19 mouse cellular contexts compared by ENCODE assay signal in genomic region chr13:28671543-28671942, GRCm38 (mm10).
DNase-seq lines count a peak whose midpoint lies in the region; ATAC-seq and TF ChIP-seq lines count a peak whose summit lies in the region.
"Had no signal": no experiment of that assay in that cellular context is flagged by ENCODE, and none has a peak within 500 bp of the region (broad histone marks: within the 10 kb centered on the region; RNA-seq: fewer than 3 reads in every experiment).

No protein-coding gene starts in this region.

- DNase-seq in gastrocnemius, adult 2 months: peak; percentile 31
- DNase-seq in gastrocnemius, postnatal 4 days (ENCODE audit: low spot score in 2 of 2): no peak
- peak; percentile 28 to 52 for DNase-seq in kidney, postnatal 4 days
- DNase-seq in urinary bladder, postnatal 10 days (ENCODE audit: low spot score): no peak
- DNase-seq in yolk sac, embryonic 10.5 days (ENCODE audit: low spot score): no peak
- no peak for DNase-seq in cerebellum, adult 18-20 months
- DNase-seq: adrenal gland, adult 8-10 months; cerebellum, postnatal 36 days; heart, postnatal 36 days; layer of hippocampus, postnatal 36 days; liver, embryonic 13.5 days; right cerebral cortex, postnatal 14 days; thymus, postnatal 4 days had no signal

- H3K9me3 ChIP-seq in embryonic facial prominence, embryonic 15.5 days (replicated peaks): no peaks in the 10 kb centered on the region
- no peaks in the 10 kb centered on the region for H3K9me3 ChIP-seq in kidney, embryonic 14.5 days (ENCODE audit: control insufficient read depth, low read length)
- H3K9me3 ChIP-seq: embryonic facial prominence, embryonic 12.5 days; heart, embryonic 13.5 days; liver, embryonic 13.5 days; midbrain, embryonic 15.5 days had no signal

- no peaks in the 10 kb centered on the region for H3K36me3 ChIP-seq in embryonic facial prominence, embryonic 15.5 days
- H3K36me3 ChIP-seq in kidney, embryonic 14.5 days (ENCODE audit: control insufficient read depth, insufficient read depth, low read length): no peaks in the 10 kb centered on the region
- H3K36me3 ChIP-seq: embryonic facial prominence, embryonic 12.5 days; heart, embryonic 13.5 days; liver, embryonic 13.5 days; midbrain, embryonic 15.5 days had no signal

- peak overlapping the region; percentile 0; the same call in 1 of the 2 replicates for H3K4me3 ChIP-seq in gastrocnemius, adult 2 months
- H3K4me3 ChIP-seq in embryonic facial prominence, embryonic 15.5 days (replicated peaks): no peak overlapping the region
- no peak overlapping the region for H3K4me3 ChIP-seq in kidney, embryonic 14.5 days (ENCODE audit: low read length)
- H3K4me3 ChIP-seq: embryonic facial prominence, embryonic 12.5 days; heart, embryonic 13.5 days; liver, embryonic 13.5 days; midbrain, embryonic 15.5 days had no signal

- no peak overlapping the region for H3K4me2 ChIP-seq in embryonic facial prominence, embryonic 15.5 days (replicated peaks)
- H3K4me2 ChIP-seq in kidney, embryonic 14.5 days (replicated peaks; ENCODE audit: low read depth, low read length): peak overlapping the region; percentile 17
- H3K4me2 ChIP-seq: embryonic facial prominence, embryonic 12.5 days; heart, embryonic 13.5 days; liver, embryonic 13.5 days; midbrain, embryonic 15.5 days had no signal

- H3K9ac ChIP-seq in embryonic facial prominence, embryonic 15.5 days: no peak overlapping the region
- H3K9ac ChIP-seq in kidney, embryonic 14.5 days (ENCODE audit: low read depth, low read length): no peak overlapping the region
- H3K9ac ChIP-seq: embryonic facial prominence, embryonic 12.5 days; heart, embryonic 13.5 days; liver, embryonic 13.5 days; midbrain, embryonic 15.5 days had no signal

- H3K4me1 ChIP-seq in embryonic facial prominence, embryonic 15.5 days: 0 out of 2 replicates have a peak, but pooled peaks cover 10% of the 10 kb centered on the region
- H3K4me1 ChIP-seq in kidney, embryonic 14.5 days (ENCODE audit: control insufficient read depth, insufficient read depth, low read length): peaks cover 28% of the 10 kb centered on the region

- 0 out of 2 replicates have a peak, but pooled peaks have one; percentile 19 for ATAC-seq in embryonic facial prominence, embryonic 15.5 days (ENCODE audit: insufficient number of reproducible peaks, low FRiP score, low TSS enrichment, low read depth)
- peak; percentile 69; the same call in 1 of the 2 replicates for ATAC-seq in kidney, embryonic 14.5 days (ENCODE audit: low FRiP score, low TSS enrichment)
- ATAC-seq: hindbrain, postnatal 0 days; midbrain, embryonic 15.5 days had no signal

- WGBS in embryonic facial prominence, embryonic 15.5 days: 57% methylated on average over 11 of the region's 11 CpGs
- 18% methylated on average over 11 of the region's 11 CpGs for WGBS in kidney, embryonic 14.5 days

- intact Hi-C loops in gastrocnemius, adult 2 months (cut with DNase I): no loop called here

- TF ChIP-seq CTCF in gastrocnemius, adult 2 months (IDR thresholded peaks at IDR 0.05): no peak

- H3K27me3 ChIP-seq in embryonic facial prominence, embryonic 15.5 days: no peaks in the 10 kb centered on the region
- H3K27me3 ChIP-seq in kidney, embryonic 14.5 days (ENCODE audit: control insufficient read depth, insufficient read depth, low read length): no peaks in the 10 kb centered on the region
- H3K27me3 ChIP-seq: embryonic facial prominence, embryonic 12.5 days; heart, embryonic 13.5 days; liver, embryonic 13.5 days; midbrain, embryonic 15.5 days had no signal

- H3K27ac ChIP-seq in gastrocnemius, adult 2 months: peak overlapping the region; percentile 74
- H3K27ac ChIP-seq in embryonic facial prominence, embryonic 15.5 days (replicated peaks): peak overlapping the region; percentile 51; the same call in 1 of the 2 replicates
- H3K27ac ChIP-seq in kidney, embryonic 14.5 days (ENCODE audit: low read depth, low read length): no peak overlapping the region
- H3K27ac ChIP-seq: heart, embryonic 13.5 days; hindbrain, postnatal 0 days; liver, embryonic 13.5 days; midbrain, embryonic 15.5 days had no signal

Comparison
In these comparisons a context has a peak if more than half of its experiments do, and no peak if none do; other contexts are left out.
1. DNase-seq: peak in gastrocnemius, adult 2 months (single experiment) and kidney, postnatal 4 days (2 of 2); none in gastrocnemius, postnatal 4 days (0 of 2), urinary bladder, postnatal 10 days (single experiment), yolk sac, embryonic 10.5 days (single experiment) and cerebellum, adult 18-20 months (0 of 2).